Mouse (Mus musculus): ENCODE results near the gene Mast4.

Mast4 gene

GRCm38 (mm10) chr13:103239654-103240053 is 94.6 kb downstream of the Mast4 start:
- no peak for DNase-seq (ENCODE audit: low spot score)

- no peak for DNase-seq (ENCODE audit: low spot score)
These were observed 96.1 kb downstream of the Mast4 start for GRCm38 (mm10) chr13:103238034-103238705.

- no peak for DNase-seq (ENCODE audit: low spot score)
These were observed 102.1 kb downstream of the Mast4 start for GRCm38 (mm10) chr13:103232171-103232570.

GRCm38 (mm10) chr13:103229069-103229468 is 105.2 kb downstream of the Mast4 start:
- DNase-seq (ENCODE audit: low spot score) = no peak

- DNase-seq (ENCODE audit: low spot score) = no peak
These were observed 108.1 kb downstream of the Mast4 start for GRCm38 (mm10) chr13:103225895-103226815.

- no peak for DNase-seq (ENCODE audit: low spot score)
These were observed 108.9 kb downstream of the Mast4 start for GRCm38 (mm10) chr13:103225217-103225894.

GRCm38 (mm10) chr13:103220479-103221064 is 113.7 kb downstream of the Mast4 start:
- DNase-seq (ENCODE audit: low spot score) = no peak

- no peak for DNase-seq (ENCODE audit: low spot score)
These were observed 114.3 kb downstream of the Mast4 start for GRCm38 (mm10) chr13:103219999-103220398.

- no peak for DNase-seq (ENCODE audit: low spot score)
These were observed 116.8 kb downstream of the Mast4 start for GRCm38 (mm10) chr13:103217486-103217885.

GRCm38 (mm10) chr13:103214506-103214905 is 119.8 kb downstream of the Mast4 start:
- DNase-seq (ENCODE audit: low spot score) = no peak

- no peak for DNase-seq (ENCODE audit: low spot score)
These were observed 122.3 kb downstream of the Mast4 start for GRCm38 (mm10) chr13:103211953-103212352.

GRCm38 (mm10) chr13:103211501-103211941 is 122.8 kb downstream of the Mast4 start:
- DNase-seq (ENCODE audit: low spot score) = no peak

GRCm38 (mm10) chr13:103210746-103211145 is 123.6 kb downstream of the Mast4 start:
- DNase-seq (ENCODE audit: low spot score) = no peak

GRCm38 (mm10) chr13:103207199-103207598 is 127.1 kb downstream of the Mast4 start:
- no peak for DNase-seq (ENCODE audit: low spot score)

- DNase-seq (ENCODE audit: low spot score) = no peak
These were observed 127.7 kb downstream of the Mast4 start for GRCm38 (mm10) chr13:103206644-103207043.

GRCm38 (mm10) chr13:103205191-103205590 is 129.1 kb downstream of the Mast4 start:
- no peak for DNase-seq (ENCODE audit: low spot score)

- no peak for DNase-seq (ENCODE audit: low spot score)
These were observed 130.9 kb downstream of the Mast4 start for GRCm38 (mm10) chr13:103203376-103203895.

- DNase-seq (ENCODE audit: low spot score) = no peak
These were observed 133.1 kb downstream of the Mast4 start for GRCm38 (mm10) chr13:103201016-103201760.

GRCm38 (mm10) chr13:103199823-103200660 is 134.3 kb downstream of the Mast4 start:
- no peak for DNase-seq (ENCODE audit: low spot score)
